Comparison of ENCODE assay signal across 8 mouse cellular contexts in the genomic region with DNA sequence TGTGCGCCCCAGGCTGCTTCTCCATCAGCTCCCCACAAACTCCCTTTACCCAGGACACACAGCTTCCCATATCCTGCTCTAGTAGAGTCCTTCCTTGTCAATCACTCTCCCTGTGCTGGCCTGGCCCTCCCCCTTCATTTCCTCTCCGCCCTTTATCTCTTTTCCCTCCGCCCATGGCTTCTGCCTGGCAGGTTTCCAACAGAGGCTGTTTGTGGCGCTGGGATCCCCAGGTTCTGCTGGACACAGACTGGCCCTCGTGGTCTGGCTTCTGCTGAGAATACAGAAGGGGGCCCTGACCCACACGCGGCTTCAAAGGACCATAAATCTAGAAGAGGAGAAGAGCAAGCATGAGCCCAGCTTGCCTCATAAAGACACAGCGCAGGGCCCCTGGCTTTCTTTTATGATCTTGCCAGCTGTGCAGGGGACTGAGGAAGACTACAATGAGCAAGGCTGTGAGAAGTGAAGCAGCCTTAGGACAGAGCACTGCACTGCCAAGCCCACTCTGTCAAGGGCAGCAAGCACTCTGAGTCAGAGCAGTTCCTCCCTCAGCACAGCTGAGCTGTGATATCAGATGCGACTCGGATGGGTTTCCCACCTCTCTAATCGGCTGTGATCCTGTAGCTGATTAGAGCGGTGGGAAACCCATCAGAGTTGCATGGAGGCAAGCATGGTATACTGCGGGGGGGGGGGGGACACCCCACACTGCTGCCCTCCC. TPM values are rescaled to one million over a fixed set of nuclear protein-coding genes. Genes with fewer than 3 reads are reported as not detected.
A peak's percentile ranks its signal among the peaks of the same experiment; 100 is the strongest.
DNase-seq lines count a peak whose midpoint lies in the region; ATAC-seq and TF ChIP-seq lines count a peak whose summit lies in the region.
"Had no signal": no experiment of that assay in that cellular context is flagged by ENCODE, and none has a peak within 500 bp of the region (broad histone marks: within the 10 kb centered on the region; RNA-seq: fewer than 3 reads in every experiment).

No protein-coding gene starts in this region.

- no peak overlapping the region for H3K4me3 ChIP-seq in forebrain, postnatal 0 days (ENCODE audit: low read depth, low read length)
- H3K4me3 ChIP-seq in hindbrain, embryonic 15.5 days = no peak overlapping the region
- H3K4me3 ChIP-seq in liver, embryonic 11.5 days (ENCODE audit: low read depth, low read length) = no peak overlapping the region
- no peak overlapping the region for H3K4me3 ChIP-seq in midbrain, postnatal 0 days (ENCODE audit: low read depth, low read length)
- H3K4me3 ChIP-seq: erythroblast, embryonic 14.5 days had no signal

- no peak overlapping the region for H3K4me2 ChIP-seq in forebrain, postnatal 0 days (ENCODE audit: low read depth)
- peak overlapping the region; percentile 17; the same call in 1 of the 2 replicates for H3K4me2 ChIP-seq in hindbrain, embryonic 15.5 days
- peak overlapping the region; percentile 48 for H3K4me2 ChIP-seq in liver, embryonic 11.5 days
- H3K4me2 ChIP-seq in midbrain, postnatal 0 days (ENCODE audit: low read depth, low read length, poor library complexity, severe bottlenecking) = no peak overlapping the region

- no peak overlapping the region for H3K27ac ChIP-seq in forebrain, postnatal 0 days (ENCODE audit: low read depth, low read length)
- no peak overlapping the region for H3K27ac ChIP-seq in hindbrain, embryonic 15.5 days (replicated peaks)
- H3K27ac ChIP-seq in liver, embryonic 11.5 days (ENCODE audit: low read depth, low read length) = peak overlapping the region; percentile 49; the same call in 1 of the 2 replicates
- no peak overlapping the region for H3K27ac ChIP-seq in midbrain, postnatal 0 days (ENCODE audit: low read depth, low read length)

- no peak for TF ChIP-seq CTCF in forebrain, postnatal 0 days (IDR thresholded peaks at IDR 0.05; ENCODE audit: low read depth)
- TF ChIP-seq CTCF in midbrain, postnatal 0 days (IDR thresholded peaks at IDR 0.05) = no peak

- no peaks in the 10 kb centered on the region for H3K27me3 ChIP-seq in forebrain, postnatal 0 days (ENCODE audit: insufficient read depth, low read length)
- no peaks in the 10 kb centered on the region; the same call in 1 of the 2 replicates for H3K27me3 ChIP-seq in hindbrain, embryonic 15.5 days
- H3K27me3 ChIP-seq in liver, embryonic 11.5 days (replicated peaks; ENCODE audit: control insufficient read depth, insufficient read depth, low read length) = peaks cover 2% of the 10 kb centered on the region
- H3K27me3 ChIP-seq in midbrain, postnatal 0 days (ENCODE audit: insufficient read depth, low read length) = no peaks in the 10 kb centered on the region

- ATAC-seq in forebrain, postnatal 0 days = peak; percentile 28; the same call in 1 of the 2 replicates
- peak; percentile 9; the same call in 1 of the 2 replicates for ATAC-seq in hindbrain, embryonic 15.5 days (ENCODE audit: low FRiP score, low read depth)
- ATAC-seq in liver, embryonic 11.5 days (replicated peaks; ENCODE audit: low FRiP score) = peak; percentile 70
- ATAC-seq in midbrain, postnatal 0 days (ENCODE audit: low FRiP score) = no peak

- no peaks in the 10 kb centered on the region for H3K9me3 ChIP-seq in forebrain, postnatal 0 days (ENCODE audit: low read length)
- no peaks in the 10 kb centered on the region for H3K9me3 ChIP-seq in hindbrain, embryonic 15.5 days
- no peaks in the 10 kb centered on the region for H3K9me3 ChIP-seq in liver, embryonic 11.5 days (ENCODE audit: control insufficient read depth, low read length)
- no peaks in the 10 kb centered on the region for H3K9me3 ChIP-seq in midbrain, postnatal 0 days (ENCODE audit: low read length)

- peak; percentile 80 for DNase-seq in MN1 (ENCODE audit: low spot score)
- peak; percentile 86 for DNase-seq in adrenal gland, postnatal 10 days
- DNase-seq in forebrain, postnatal 0 days = no peak
- peak; percentile 69 for DNase-seq in liver, embryonic 11.5 days (ENCODE audit: low spot score)
- peak; percentile 57 for DNase-seq in midbrain, postnatal 0 days (ENCODE audit: low spot score)
- DNase-seq in urinary bladder, adult 2 months (ENCODE audit: low spot score) = no peak

- peaks cover 26% of the 10 kb centered on the region for H3K36me3 ChIP-seq in forebrain, postnatal 0 days (ENCODE audit: insufficient read depth)
- peaks cover 2% of the 10 kb centered on the region; the same call in 1 of the 2 replicates for H3K36me3 ChIP-seq in hindbrain, embryonic 15.5 days
- peaks cover 3% of the 10 kb centered on the region; the same call in 1 of the 2 replicates for H3K36me3 ChIP-seq in liver, embryonic 11.5 days (ENCODE audit: control insufficient read depth, insufficient read depth, low read length)
- peaks cover 15% of the 10 kb centered on the region for H3K36me3 ChIP-seq in midbrain, postnatal 0 days (ENCODE audit: insufficient read depth, low read length)

- no peak overlapping the region for H3K9ac ChIP-seq in forebrain, postnatal 0 days
- H3K9ac ChIP-seq in hindbrain, embryonic 15.5 days = no peak overlapping the region
- no peak overlapping the region for H3K9ac ChIP-seq in liver, embryonic 11.5 days (ENCODE audit: low read depth, low read length)
- H3K9ac ChIP-seq in midbrain, postnatal 0 days (replicated peaks; ENCODE audit: low read length, poor library complexity, severe bottlenecking) = no peak overlapping the region

- 27% methylated on average over 13 of the region's 13 CpGs for WGBS in forebrain, postnatal 0 days
- WGBS in hindbrain, embryonic 15.5 days = 21% methylated on average over 13 of the region's 13 CpGs
- 11% methylated on average over 13 of the region's 13 CpGs for WGBS in liver, embryonic 11.5 days
- 20% methylated on average over 13 of the region's 13 CpGs for WGBS in midbrain, postnatal 0 days

- no peaks in the 10 kb centered on the region for H3K4me1 ChIP-seq in forebrain, postnatal 0 days (ENCODE audit: insufficient read depth)
- peaks cover 27% of the 10 kb centered on the region for H3K4me1 ChIP-seq in hindbrain, embryonic 15.5 days (replicated peaks)
- H3K4me1 ChIP-seq in liver, embryonic 11.5 days (replicated peaks; ENCODE audit: control insufficient read depth, insufficient read depth, low read length) = peaks cover 28% of the 10 kb centered on the region
- no peaks in the 10 kb centered on the region for H3K4me1 ChIP-seq in midbrain, postnatal 0 days (ENCODE audit: insufficient read depth, low read length)

RNA-seq across cellular contexts. Expression of gene Gm14137, which starts 1.3 kb away (rescaled TPM):
- under 1 TPM; 0.15 to 0.24 TPM for total RNA-seq in adrenal gland, postnatal 10 days (2021)
- total RNA-seq in forebrain, postnatal 0 days (2014; rRNA removed) = 0.08 TPM in 1 of 2 replicates, not detected in the other
- polyA plus RNA-seq in forebrain, postnatal 0 days (2015; fragmentation: Nextera tagmentation; extraction: Ambion mirVana) = 0.09 and 0.28 TPM in 2 replicates
- 0.83 and 0.97 TPM in 2 replicates for polyA plus RNA-seq in hindbrain, embryonic 15.5 days (2015; fragmentation: Nextera tagmentation; extraction: Ambion mirVana)
- 0.23 and 0.25 TPM in 2 replicates for polyA plus RNA-seq in liver, embryonic 11.5 days (2014; fragmentation: Nextera tagmentation; extraction: Ambion mirVana)
- 0.05 TPM in 1 of 2 replicates, not detected in the other for total RNA-seq in midbrain, postnatal 0 days (2014; rRNA removed)
- 0.32 and 0.47 TPM in 2 replicates for polyA plus RNA-seq in midbrain, postnatal 0 days (2015; fragmentation: Nextera tagmentation; extraction: Ambion mirVana)
- not detected in 2 replicates for polyA plus RNA-seq in urinary bladder, adult 2 months (2012; rRNA removed)
- polyA plus RNA-seq: erythroblast, embryonic 14.5 days had no signal

RNA-seq across cellular contexts. Expression of gene Gchfr, which starts 5.4 kb away (rescaled TPM):
- 10 to 100 TPM; 25.9 to 43.2 TPM for total RNA-seq in adrenal gland, postnatal 10 days (2021)
- total RNA-seq in forebrain, postnatal 0 days (2014; rRNA removed) = 0.38 TPM in 1 of 2 replicates, not detected in the other
- 1.5 and 1.9 TPM in 2 replicates for polyA plus RNA-seq in forebrain, postnatal 0 days (2015; fragmentation: Nextera tagmentation; extraction: Ambion mirVana)
- polyA plus RNA-seq in hindbrain, embryonic 15.5 days (2015; fragmentation: Nextera tagmentation; extraction: Ambion mirVana) = 9.4 and 10.0 TPM in 2 replicates
- 33.6 and 36.4 TPM in 2 replicates for polyA plus RNA-seq in liver, embryonic 11.5 days (2014; fragmentation: Nextera tagmentation; extraction: Ambion mirVana)
- 11.0 and 15.9 TPM in 2 replicates for total RNA-seq in midbrain, postnatal 0 days (2014; rRNA removed)
- 9.9 and 12.0 TPM in 2 replicates for polyA plus RNA-seq in midbrain, postnatal 0 days (2015; fragmentation: Nextera tagmentation; extraction: Ambion mirVana)
- polyA plus RNA-seq in urinary bladder, adult 2 months (2012; rRNA removed) = 0.54 and 0.80 TPM in 2 replicates

RNA-seq across cellular contexts. Expression of gene Rmdn3, which starts 16.2 kb away (rescaled TPM):
- total RNA-seq in adrenal gland, postnatal 10 days (2021) = 10 to 100 TPM; 77.3 to 78.7 TPM
- total RNA-seq in forebrain, postnatal 0 days (2014; rRNA removed) = 45.8 and 57.3 TPM in 2 replicates
- 36.4 and 39.5 TPM in 2 replicates for polyA plus RNA-seq in forebrain, postnatal 0 days (2015; fragmentation: Nextera tagmentation; extraction: Ambion mirVana)
- polyA plus RNA-seq in hindbrain, embryonic 15.5 days (2015; fragmentation: Nextera tagmentation; extraction: Ambion mirVana) = 45.2 and 45.8 TPM in 2 replicates
- 75.7 and 80.6 TPM in 2 replicates for polyA plus RNA-seq in liver, embryonic 11.5 days (2014; fragmentation: Nextera tagmentation; extraction: Ambion mirVana)
- total RNA-seq in midbrain, postnatal 0 days (2014; rRNA removed) = 34.8 and 37.2 TPM in 2 replicates
- polyA plus RNA-seq in midbrain, postnatal 0 days (2015; fragmentation: Nextera tagmentation; extraction: Ambion mirVana) = 38.8 and 43.1 TPM in 2 replicates
- 27.0 and 27.9 TPM in 2 replicates for polyA plus RNA-seq in urinary bladder, adult 2 months (2012; rRNA removed)

RNA-seq across cellular contexts. Expression of gene Zfyve19, which starts 35.4 kb away (rescaled TPM):
- total RNA-seq in adrenal gland, postnatal 10 days (2021) = 10 to 100 TPM; 25.1 to 33.8 TPM
- 37.4 and 38.6 TPM in 2 replicates for total RNA-seq in forebrain, postnatal 0 days (2014; rRNA removed)
- polyA plus RNA-seq in forebrain, postnatal 0 days (2015; fragmentation: Nextera tagmentation; extraction: Ambion mirVana) = 58.3 and 62.5 TPM in 2 replicates
- 58.9 and 68.5 TPM in 2 replicates for polyA plus RNA-seq in hindbrain, embryonic 15.5 days (2015; fragmentation: Nextera tagmentation; extraction: Ambion mirVana)
- polyA plus RNA-seq in liver, embryonic 11.5 days (2014; fragmentation: Nextera tagmentation; extraction: Ambion mirVana) = 47.2 and 48.5 TPM in 2 replicates
- total RNA-seq in midbrain, postnatal 0 days (2014; rRNA removed) = 30.5 and 44.0 TPM in 2 replicates
- 52.0 and 57.3 TPM in 2 replicates for polyA plus RNA-seq in midbrain, postnatal 0 days (2015; fragmentation: Nextera tagmentation; extraction: Ambion mirVana)
- 49.1 and 55.7 TPM in 2 replicates for polyA plus RNA-seq in urinary bladder, adult 2 months (2012; rRNA removed)

RNA-seq across cellular contexts. Expression of gene Dnajc17, which starts 35.6 kb away (rescaled TPM):
- total RNA-seq in adrenal gland, postnatal 10 days (2021) = 10 to 100 TPM; 11.9 to 17.4 TPM
- 30.6 and 41.9 TPM in 2 replicates for total RNA-seq in forebrain, postnatal 0 days (2014; rRNA removed)
- 25.2 and 27.0 TPM in 2 replicates for polyA plus RNA-seq in forebrain, postnatal 0 days (2015; fragmentation: Nextera tagmentation; extraction: Ambion mirVana)
- 22.6 and 24.8 TPM in 2 replicates for polyA plus RNA-seq in hindbrain, embryonic 15.5 days (2015; fragmentation: Nextera tagmentation; extraction: Ambion mirVana)
- 16.9 and 18.1 TPM in 2 replicates for polyA plus RNA-seq in liver, embryonic 11.5 days (2014; fragmentation: Nextera tagmentation; extraction: Ambion mirVana)
- 22.1 and 24.5 TPM in 2 replicates for total RNA-seq in midbrain, postnatal 0 days (2014; rRNA removed)
- polyA plus RNA-seq in midbrain, postnatal 0 days (2015; fragmentation: Nextera tagmentation; extraction: Ambion mirVana) = 24.5 and 25.9 TPM in 2 replicates
- polyA plus RNA-seq in urinary bladder, adult 2 months (2012; rRNA removed) = 30.1 and 32.4 TPM in 2 replicates

Comparison
In these comparisons a context has a peak if more than half of its experiments do, and no peak if none do; other contexts are left out.
1. DNase-seq: peak in MN1 (single experiment), adrenal gland, postnatal 10 days (single experiment), liver, embryonic 11.5 days (single experiment) and midbrain, postnatal 0 days (single experiment); none in forebrain, postnatal 0 days (single experiment) and urinary bladder, adult 2 months (single experiment).
2. H3K4me2 ChIP-seq: peak in hindbrain, embryonic 15.5 days (single experiment) and liver, embryonic 11.5 days (single experiment); none in forebrain, postnatal 0 days (single experiment) and midbrain, postnatal 0 days (single experiment).